Mouse (Mus musculus) intestine, postnatal 0 days (tissue): ENCODE data around the gene Lect2. TPM values are rescaled to one million over a fixed set of nuclear protein-coding genes. Genes with fewer than 3 reads are reported as not detected.

Source experiments
- ATAC-seq: fragments of 200-750 bp; cut with Nextera tagmentation; 2 replicates; pipeline ENCODE4 v1.8.0; 2017; ENCODE audit warnings: mild to moderate bottlenecking, moderate TSS enrichment, moderate library complexity
- H3K27ac ChIP-seq: fragments of 300-500 bp; sonication (generic); 2 replicates; pipeline ENCODE4 v1.5.1; 2014; ENCODE audit warnings: mild to moderate bottlenecking, low read depth, low read length, moderate library complexity
- H3K27me3 ChIP-seq: fragments of 300-500 bp; sonication (generic); replicated peaks from 2 replicates; pipeline ENCODE4 v1.6.1; 2014; ENCODE audit warnings: low read length, mixed read lengths; ENCODE audit not compliant: control insufficient read depth, insufficient read depth
- H3K36me3 ChIP-seq: fragments of 300-500 bp; sonication (generic); 2 replicates; pipeline ENCODE4 v1.6.1; 2014; ENCODE audit warnings: mild to moderate bottlenecking, moderate library complexity; ENCODE audit not compliant: control insufficient read depth, insufficient read depth
- H3K4me1 ChIP-seq: fragments of 300-500 bp; sonication (generic); replicated peaks from 2 replicates; pipeline ENCODE4 v1.6.1; 2014; ENCODE audit warnings: antibody characterized with exemption, low read length, mixed read lengths; ENCODE audit not compliant: control insufficient read depth, insufficient read depth
- H3K4me2 ChIP-seq: fragments of 300-500 bp; sonication (generic); replicated peaks from 2 replicates; pipeline ENCODE4 v1.6.1; 2014; ENCODE audit warnings: low read depth, mild to moderate bottlenecking, moderate library complexity
- H3K4me3 ChIP-seq: fragments of 300-500 bp; sonication (generic); 2 replicates; pipeline ENCODE4 v1.5.1; 2014; ENCODE audit warnings: low read depth, low read length
- H3K9ac ChIP-seq: fragments of 300-500 bp; sonication (generic); 2 replicates; pipeline ENCODE4 v1.6.1; 2014; ENCODE audit warnings: mild to moderate bottlenecking, low read depth, low read length
- H3K9me3 ChIP-seq: fragments of 300-500 bp; sonication (generic); 2 replicates; pipeline ENCODE4 v1.6.1; 2016; ENCODE audit warnings: mixed run types; ENCODE audit not compliant: control insufficient read depth
- CTCF ChIP-seq: sonication (generic); IDR thresholded peaks from 2 replicates; pipeline ENCODE4 v1.5.1; 2016; ENCODE audit warnings: low read depth, mild to moderate bottlenecking, control low read depth, antibody characterized with exemption, moderate library complexity
- WGBS: fragments of 180-500 bp; shearing (Covaris S2); extraction: QIAGEN DNeasy Blood & Tissue Kit; methylation state at CpG from one replicate; pipeline ENCODE4 v1.1.7; 2014; 5-methylcytosine and 5-hydroxymethylcytosine counted together
- polyA plus RNA-seq: library from polyadenylated mRNA; unstranded; fragments of >200 nt; fragmentation: Nextera tagmentation; extraction: Ambion mirVana; gene quantifications from 2 replicates; pipeline ENCODE4 v1.2.1, GENCODE M21; 2015

Gene Lect2
- polyA plus RNA-seq, 1 experiment from 2014 or later, result 48.8 TPM

DNA sequence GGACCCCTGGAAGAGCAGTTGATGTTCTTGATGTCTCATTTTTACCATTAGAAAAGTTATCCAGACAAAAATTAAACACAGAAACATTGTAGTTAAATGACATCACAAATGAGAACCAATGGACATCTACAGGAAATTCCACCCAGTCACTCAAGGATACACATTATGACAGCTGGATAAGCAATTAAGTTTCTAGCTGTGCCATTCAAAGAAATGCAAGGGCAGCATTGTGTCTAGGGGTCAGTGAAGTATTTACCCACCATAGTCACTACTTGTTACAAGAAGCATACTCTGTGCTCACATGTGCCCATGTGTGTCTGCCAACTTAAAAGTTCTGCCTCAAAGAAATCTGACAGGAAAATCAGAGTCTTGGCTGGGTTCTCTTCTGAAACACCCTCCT is 34.7 kb downstream of the Lect2 start:
- Histone ChIP-seq H3K9ac (no peak overlapping the region), H3K4me1 (no peaks in the 10 kb centered on the region), H3K9me3 (no peaks in the 10 kb centered on the region), H3K4me2 (no peak overlapping the region), H3K27ac (no peak overlapping the region), H3K27me3 (no peaks in the 10 kb centered on the region), H3K36me3 (no peaks in the 10 kb centered on the region), H3K4me3 (no peak overlapping the region)
- TF ChIP-seq CTCF, result no peak
- ATAC-seq, result no peak

GRCm38 (mm10) chr13:56509796-56510195 is 38.5 kb downstream of the Lect2 start:
- H3K27me3 ChIP-seq, result no peaks in the 10 kb centered on the region
- H3K9me3 ChIP-seq, result no peaks in the 10 kb centered on the region
- no peak overlapping the region for H3K27ac ChIP-seq
- no peaks in the 10 kb centered on the region for H3K36me3 ChIP-seq
- no peak overlapping the region for H3K4me2 ChIP-seq
- no peak for ATAC-seq
- H3K9ac ChIP-seq, result no peak overlapping the region
- TF ChIP-seq CTCF, result no peak
- H3K4me3 ChIP-seq, result no peak overlapping the region
- WGBS, result 77% methylated on average over 2 of the region's 2 CpGs
- H3K4me1 ChIP-seq, result no peaks in the 10 kb centered on the region

- no peaks in the 10 kb centered on the region for H3K4me1 ChIP-seq
- no peaks in the 10 kb centered on the region for H3K27me3 ChIP-seq
- H3K36me3 ChIP-seq, result no peaks in the 10 kb centered on the region
- H3K4me3 ChIP-seq, result no peak overlapping the region
- H3K9me3 ChIP-seq, result no peaks in the 10 kb centered on the region
- no peak overlapping the region for H3K27ac ChIP-seq
- no peak for TF ChIP-seq CTCF
- WGBS, result 74% methylated on average over 6 of the region's 6 CpGs
- no peak overlapping the region for H3K9ac ChIP-seq
- no peak for ATAC-seq
- H3K4me2 ChIP-seq, result no peak overlapping the region
Measured at GRCm38 (mm10) chr13:56506871-56507496, 41.3 kb downstream of the Lect2 start.

GRCm38 (mm10) chr13:56501866-56502420 is 46.4 kb downstream of the Lect2 start:
- Histone ChIP-seq H3K27ac (no peak overlapping the region), H3K36me3 (no peaks in the 10 kb centered on the region), H3K4me2 (no peak overlapping the region), H3K9ac (no peak overlapping the region), H3K9me3 (no peaks in the 10 kb centered on the region), H3K27me3 (no peaks in the 10 kb centered on the region), H3K4me3 (no peak overlapping the region), H3K4me1 (no peaks in the 10 kb centered on the region)
- TF ChIP-seq CTCF, result no peak
- no peak for ATAC-seq
- 67% methylated on average over 6 of the region's 6 CpGs for WGBS

- no peak for ATAC-seq
- Histone ChIP-seq H3K27ac (no peak overlapping the region), H3K4me1 (no peaks in the 10 kb centered on the region), H3K4me3 (no peak overlapping the region), H3K9me3 (no peaks in the 10 kb centered on the region), H3K9ac (no peak overlapping the region), H3K36me3 (no peaks in the 10 kb centered on the region), H3K27me3 (no peaks in the 10 kb centered on the region), H3K4me2 (no peak overlapping the region)
- TF ChIP-seq CTCF, result no peak
- 79% methylated on average over 8 of the region's 8 CpGs for WGBS
Measured at GRCm38 (mm10) chr13:56500636-56501035, 47.7 kb downstream of the Lect2 start.

DNA sequence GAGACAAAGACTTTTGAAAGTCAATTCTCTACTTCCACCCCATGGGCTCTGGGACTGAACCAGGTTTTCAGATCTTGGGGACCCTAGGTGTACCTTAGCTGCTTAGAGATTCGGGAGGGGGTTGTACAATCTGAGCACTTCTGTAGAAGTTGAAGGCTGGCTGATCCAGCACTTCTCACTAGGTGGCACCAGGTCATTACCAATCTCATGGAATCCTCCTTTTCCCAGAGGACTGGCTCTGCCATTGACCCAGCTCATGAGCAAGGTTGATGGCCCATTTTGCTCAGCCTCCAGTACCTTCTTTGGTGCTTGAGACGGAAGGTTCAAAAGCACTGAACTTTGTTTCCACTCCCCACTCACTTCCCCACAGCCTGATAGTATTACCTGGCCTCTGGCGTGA is 48.2 kb downstream of the Lect2 start:
- Histone ChIP-seq H3K27ac (no peak overlapping the region), H3K36me3 (no peaks in the 10 kb centered on the region), H3K4me3 (no peak overlapping the region), H3K9me3 (no peaks in the 10 kb centered on the region), H3K9ac (no peak overlapping the region), H3K27me3 (no peaks in the 10 kb centered on the region), H3K4me1 (no peaks in the 10 kb centered on the region), H3K4me2 (no peak overlapping the region)
- no peak for ATAC-seq
- TF ChIP-seq CTCF, result peak; percentile 70
- 62% methylated on average over 3 of the region's 3 CpGs for WGBS

- no peak for TF ChIP-seq CTCF
- ATAC-seq, result no peak
- Histone ChIP-seq H3K36me3 (no peaks in the 10 kb centered on the region), H3K9ac (no peak overlapping the region), H3K27ac (no peak overlapping the region), H3K9me3 (no peaks in the 10 kb centered on the region), H3K4me1 (no peaks in the 10 kb centered on the region), H3K4me3 (no peak overlapping the region), H3K27me3 (no peaks in the 10 kb centered on the region), H3K4me2 (no peak overlapping the region)
- WGBS, result 75% methylated on average over 3 of the region's 3 CpGs
Measured at GRCm38 (mm10) chr13:56494440-56494839, 53.9 kb downstream of the Lect2 start.

Other genes starting within 250 kb of the Lect2 start
- gene Gm3045, start 121.9 kb downstream of the Lect2 start, polyA plus RNA-seq, result not detected in 2 replicates
- gene Slc25a48, start 110.1 kb downstream of the Lect2 start, polyA plus RNA-seq, result 0.03 TPM in 1 of 2 replicates, not detected in the other
- not detected in 2 replicates for gene Il9, start 66.3 kb downstream of the Lect2 start, polyA plus RNA-seq
- gene Fbxl21, start 26.0 kb downstream of the Lect2 start, polyA plus RNA-seq, result 3.7 and 4.0 TPM in 2 replicates
- 101 and 105 TPM in 2 replicates for gene Tgfbi, start 61.0 kb upstream of the Lect2 start, polyA plus RNA-seq
- gene Smad5, start 154.5 kb upstream of the Lect2 start, polyA plus RNA-seq, result 8.5 and 11.9 TPM in 2 replicates
- gene Gm45623, start 205.3 kb upstream of the Lect2 start, polyA plus RNA-seq, result 0.13 TPM in 1 of 2 replicates, not detected in the other